Mouse (Mus musculus): ENCODE data around the gene Slc5a10. TPM values are rescaled to one million over a fixed set of nuclear protein-coding genes. Genes with fewer than 3 reads are reported as not detected.

Gene Slc5a10
- polyA plus RNA-seq, 1 experiment from 2014 or later: not detected

- Histone ChIP-seq H3K4me3 (ENCODE audit: low read depth, low read length) (no peak overlapping the region), H3K36me3 (ENCODE audit: control insufficient read depth, insufficient read depth, low read length) (no peaks in the 10 kb centered on the region), H3K4me2 (ENCODE audit: low read length) (no peak overlapping the region), H3K27ac (ENCODE audit: low read depth) (no peak overlapping the region), H3K9ac (ENCODE audit: low read length) (no peak overlapping the region), H3K4me1 (replicated peaks; ENCODE audit: control insufficient read depth, insufficient read depth, low read length) (no peaks in the 10 kb centered on the region), H3K27me3 (replicated peaks; ENCODE audit: control insufficient read depth, insufficient read depth, low read length) (no peaks in the 10 kb centered on the region), H3K9me3 (ENCODE audit: control insufficient read depth, low read length) (no peaks in the 10 kb centered on the region)
- WGBS: 75% methylated on average over 4 of the region's 4 CpGs
- DNase-seq (ENCODE audit: low spot score) (no peak), ATAC-seq (replicated peaks; ENCODE audit: low FRiP score, low TSS enrichment, low read depth) (no peak)
These were observed 20.7 kb downstream of the Slc5a10 start for GRCm38 (mm10) chr11:61699933-61700332.

DNA sequence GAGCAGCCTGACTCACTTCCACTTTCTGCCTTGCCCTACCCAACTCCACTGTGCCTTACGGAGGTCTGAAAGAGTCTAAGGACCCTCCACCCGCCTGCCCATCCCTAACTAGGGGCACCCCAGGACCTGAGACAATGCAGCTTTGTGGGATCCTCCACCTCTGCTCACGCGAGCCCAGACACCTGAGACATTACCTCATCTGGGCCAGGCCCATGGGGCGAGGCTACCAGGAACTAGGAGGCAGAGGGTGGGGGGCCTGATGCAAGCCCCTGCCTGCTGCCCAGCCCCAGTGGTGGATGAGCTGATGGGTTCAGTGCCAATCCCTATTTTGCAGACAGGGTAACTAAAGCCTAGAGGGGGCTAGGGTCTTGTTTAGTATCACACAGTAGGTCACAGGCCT lies 21.2 kb downstream of the Slc5a10 start:
- no peaks in the 10 kb centered on the region for H3K9me3 ChIP-seq (ENCODE audit: control insufficient read depth, low read length)
- WGBS: 79% methylated on average over 5 of the region's 5 CpGs
- no peak overlapping the region for H3K4me3 ChIP-seq (ENCODE audit: low read depth, low read length)
- DNase-seq (ENCODE audit: low spot score) (no peak), ATAC-seq (replicated peaks; ENCODE audit: low FRiP score, low TSS enrichment, low read depth) (no peak)
- no peaks in the 10 kb centered on the region for H3K27me3 ChIP-seq (replicated peaks; ENCODE audit: control insufficient read depth, insufficient read depth, low read length)
- H3K36me3 ChIP-seq (ENCODE audit: control insufficient read depth, insufficient read depth, low read length): no peaks in the 10 kb centered on the region
- no peak overlapping the region for H3K9ac ChIP-seq (ENCODE audit: low read length)
- no peak overlapping the region for H3K27ac ChIP-seq (ENCODE audit: low read depth)
- H3K4me2 ChIP-seq (ENCODE audit: low read length): no peak overlapping the region
- H3K4me1 ChIP-seq (replicated peaks; ENCODE audit: control insufficient read depth, insufficient read depth, low read length): no peaks in the 10 kb centered on the region

- H3K4me2 ChIP-seq (ENCODE audit: low read length): no peak overlapping the region
- H3K9ac ChIP-seq (ENCODE audit: low read length): no peak overlapping the region
- H3K9me3 ChIP-seq (ENCODE audit: control insufficient read depth, low read length): no peaks in the 10 kb centered on the region
- no peaks in the 10 kb centered on the region for H3K4me1 ChIP-seq (replicated peaks; ENCODE audit: control insufficient read depth, insufficient read depth, low read length)
- no peaks in the 10 kb centered on the region for H3K36me3 ChIP-seq (ENCODE audit: control insufficient read depth, insufficient read depth, low read length)
- H3K27me3 ChIP-seq (replicated peaks; ENCODE audit: control insufficient read depth, insufficient read depth, low read length): no peaks in the 10 kb centered on the region
- no peak overlapping the region for H3K4me3 ChIP-seq (ENCODE audit: low read depth, low read length)
- no peak overlapping the region for H3K27ac ChIP-seq (ENCODE audit: low read depth)
- ATAC-seq (replicated peaks; ENCODE audit: low FRiP score, low TSS enrichment, low read depth) (no peak), DNase-seq (ENCODE audit: low spot score) (no peak)
These were observed 21.8 kb downstream of the Slc5a10 start for GRCm38 (mm10) chr11:61698852-61699251.

GRCm38 (mm10) chr11:61692996-61693395 lies 27.6 kb downstream of the Slc5a10 start:
- no peaks in the 10 kb centered on the region for H3K4me1 ChIP-seq (replicated peaks; ENCODE audit: control insufficient read depth, insufficient read depth, low read length)
- no peaks in the 10 kb centered on the region for H3K9me3 ChIP-seq (ENCODE audit: control insufficient read depth, low read length)
- no peak overlapping the region for H3K4me3 ChIP-seq (ENCODE audit: low read depth, low read length)
- DNase-seq (ENCODE audit: low spot score) (no peak), ATAC-seq (replicated peaks; ENCODE audit: low FRiP score, low TSS enrichment, low read depth) (no peak)
- H3K4me2 ChIP-seq (ENCODE audit: low read length): no peak overlapping the region
- H3K9ac ChIP-seq (ENCODE audit: low read length): no peak overlapping the region
- H3K27me3 ChIP-seq (replicated peaks; ENCODE audit: control insufficient read depth, insufficient read depth, low read length): no peaks in the 10 kb centered on the region
- H3K36me3 ChIP-seq (ENCODE audit: control insufficient read depth, insufficient read depth, low read length): no peaks in the 10 kb centered on the region
- 90% methylated on average over 5 of the region's 5 CpGs for WGBS
- H3K27ac ChIP-seq (ENCODE audit: low read depth): no peak overlapping the region

GRCm38 (mm10) chr11:61687595-61687994 lies 33.0 kb downstream of the Slc5a10 start:
- DNase-seq (ENCODE audit: low spot score): no peak
- H3K4me2 ChIP-seq (ENCODE audit: low read length): no peak overlapping the region
- 41% methylated on average over 2 of the region's 2 CpGs for WGBS
- no peak overlapping the region for H3K9ac ChIP-seq (ENCODE audit: low read length)
- H3K9me3 ChIP-seq (ENCODE audit: control insufficient read depth, low read length): no peaks in the 10 kb centered on the region
- no peak overlapping the region for H3K4me3 ChIP-seq (ENCODE audit: low read depth, low read length)
- no peak overlapping the region for H3K27ac ChIP-seq (ENCODE audit: low read depth)
- peaks cover 22% of the 10 kb centered on the region for H3K27me3 ChIP-seq (replicated peaks; ENCODE audit: control insufficient read depth, insufficient read depth, low read length)
- H3K4me1 ChIP-seq (replicated peaks; ENCODE audit: control insufficient read depth, insufficient read depth, low read length): peaks cover 13% of the 10 kb centered on the region; the same call in 1 of the 2 replicates
- H3K36me3 ChIP-seq (ENCODE audit: control insufficient read depth, insufficient read depth, low read length): no peaks in the 10 kb centered on the region
- ATAC-seq (replicated peaks; ENCODE audit: low FRiP score, low TSS enrichment, low read depth): no peak

GRCm38 (mm10) chr11:61686906-61687453 lies 33.6 kb downstream of the Slc5a10 start:
- ATAC-seq (replicated peaks; ENCODE audit: low FRiP score, low TSS enrichment, low read depth) (no peak), DNase-seq (ENCODE audit: low spot score) (no peak)
- H3K4me3 ChIP-seq (ENCODE audit: low read depth, low read length): no peak overlapping the region
- H3K27ac ChIP-seq (ENCODE audit: low read depth): no peak overlapping the region
- no peaks in the 10 kb centered on the region for H3K9me3 ChIP-seq (ENCODE audit: control insufficient read depth, low read length)
- 51% methylated on average over 10 of the region's 10 CpGs for WGBS
- no peaks in the 10 kb centered on the region for H3K36me3 ChIP-seq (ENCODE audit: control insufficient read depth, insufficient read depth, low read length)
- H3K27me3 ChIP-seq (replicated peaks; ENCODE audit: control insufficient read depth, insufficient read depth, low read length): peaks cover 22% of the 10 kb centered on the region
- H3K9ac ChIP-seq (ENCODE audit: low read length): no peak overlapping the region
- H3K4me2 ChIP-seq (ENCODE audit: low read length): no peak overlapping the region
- peaks cover 13% of the 10 kb centered on the region; the same call in 1 of the 2 replicates for H3K4me1 ChIP-seq (replicated peaks; ENCODE audit: control insufficient read depth, insufficient read depth, low read length)

DNA sequence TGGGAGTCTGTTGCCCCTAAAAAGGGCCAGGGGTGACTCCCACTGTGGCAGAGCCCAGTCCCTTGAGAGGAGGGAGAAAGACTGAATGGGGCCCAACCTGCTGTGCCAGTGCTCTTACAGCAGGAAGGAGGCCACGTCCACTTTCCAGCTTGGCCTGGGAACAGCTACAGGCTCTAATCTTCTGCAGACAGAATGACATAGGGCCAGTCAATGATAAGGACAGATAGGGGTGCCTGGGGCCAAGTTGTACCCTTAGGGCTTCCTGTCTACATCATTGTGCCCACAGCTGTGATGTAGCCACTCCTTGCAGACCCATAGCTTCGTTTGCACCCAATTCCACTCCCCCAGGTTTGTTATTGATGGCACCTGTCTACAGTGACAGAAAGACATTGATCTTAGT lies 34.5 kb downstream of the Slc5a10 start:
- Histone ChIP-seq H3K9me3 (ENCODE audit: control insufficient read depth, low read length) (no peaks in the 10 kb centered on the region), H3K9ac (ENCODE audit: low read length) (no peak overlapping the region), H3K36me3 (ENCODE audit: control insufficient read depth, insufficient read depth, low read length) (no peaks in the 10 kb centered on the region), H3K27me3 (replicated peaks; ENCODE audit: control insufficient read depth, insufficient read depth, low read length) (peaks cover 22% of the 10 kb centered on the region), H3K4me1 (replicated peaks; ENCODE audit: control insufficient read depth, insufficient read depth, low read length) (peaks cover 13% of the 10 kb centered on the region; the same call in 1 of the 2 replicates), H3K4me3 (ENCODE audit: low read depth, low read length) (no peak overlapping the region), H3K27ac (ENCODE audit: low read depth) (no peak overlapping the region), H3K4me2 (ENCODE audit: low read length) (no peak overlapping the region)
- DNase-seq (ENCODE audit: low spot score) (no peak), ATAC-seq (replicated peaks; ENCODE audit: low FRiP score, low TSS enrichment, low read depth) (no peak)
- 67% methylated on average over 2 of the region's 2 CpGs for WGBS

DNA sequence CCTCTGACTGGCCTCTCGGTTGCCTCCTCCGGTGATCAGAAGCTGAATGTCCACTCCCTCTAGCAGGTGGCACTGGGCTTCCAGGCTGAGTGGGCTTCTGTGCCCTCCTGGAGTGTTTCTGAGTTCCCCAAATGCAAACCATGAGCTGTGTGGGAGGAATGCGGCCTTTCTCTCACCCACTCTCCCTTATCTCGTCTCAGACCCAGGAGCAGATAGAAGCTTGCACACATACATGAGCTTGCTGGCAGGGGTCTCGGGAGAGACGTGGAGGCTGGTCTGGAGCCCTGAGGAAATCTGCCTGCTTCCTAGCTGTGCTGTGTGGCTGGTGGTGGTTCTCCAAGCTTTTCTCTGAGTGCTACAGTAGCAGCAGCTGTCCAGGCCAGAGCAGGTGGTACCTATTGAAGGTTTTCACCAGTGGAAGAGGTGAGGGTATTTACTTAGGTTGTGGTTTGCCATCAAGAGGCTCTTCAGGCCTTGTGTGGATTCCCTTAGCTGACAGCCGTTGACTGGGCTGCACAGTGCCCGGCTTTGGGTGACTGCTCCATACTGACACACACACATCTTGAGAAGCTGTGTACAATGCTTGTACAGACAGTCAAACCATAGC lies 35.4 kb downstream of the Slc5a10 start:
- peak; percentile 60 for DNase-seq (ENCODE audit: low spot score)
- WGBS: 62% methylated on average over 8 of the region's 8 CpGs
- H3K36me3 ChIP-seq (ENCODE audit: control insufficient read depth, insufficient read depth, low read length): no peaks in the 10 kb centered on the region
- no peak overlapping the region for H3K9ac ChIP-seq (ENCODE audit: low read length)
- peak overlapping the region; percentile 38; the same call in 1 of the 2 replicates for H3K4me3 ChIP-seq (ENCODE audit: low read depth, low read length)
- peaks cover 13% of the 10 kb centered on the region; the same call in 1 of the 2 replicates for H3K4me1 ChIP-seq (replicated peaks; ENCODE audit: control insufficient read depth, insufficient read depth, low read length)
- H3K27me3 ChIP-seq (replicated peaks; ENCODE audit: control insufficient read depth, insufficient read depth, low read length): peaks cover 22% of the 10 kb centered on the region
- ATAC-seq (replicated peaks; ENCODE audit: low FRiP score, low TSS enrichment, low read depth): no peak
- no peak overlapping the region for H3K27ac ChIP-seq (ENCODE audit: low read depth)
- H3K4me2 ChIP-seq (ENCODE audit: low read length): peak overlapping the region; percentile 69
- no peaks in the 10 kb centered on the region for H3K9me3 ChIP-seq (ENCODE audit: control insufficient read depth, low read length)

Data from intestine, embryonic 14.5 days (tissue).